Mouse (Mus musculus) lung, postnatal 0 days (tissue): ENCODE results near the gene Zfp827.

ENCODE experiments used
- CTCF ChIP-seq: IDR thresholded peaks from 2 replicates; pipeline ENCODE4 v1.5.1; 2016; ENCODE audit warnings: antibody characterized with exemption, mild to moderate bottlenecking
- EP300 ChIP-seq: IDR thresholded peaks from 2 replicates; pipeline ENCODE4 v1.6.1; 2016; ENCODE audit warnings: antibody characterized with exemption, mild to moderate bottlenecking, control low read depth

GRCm38 (mm10) chr8:79185488-79185887, 157.3 kb downstream of the Zfp827 start:
- TF ChIP-seq CTCF (no peak), EP300 (no peak)
